Mouse (Mus musculus) heart, embryonic 11.5 days (tissue): Measurements from ENCODE around the gene Eps15. TPM values are rescaled to one million over a fixed set of nuclear protein-coding genes. Genes with fewer than 3 reads are reported as not detected.
A peak's percentile ranks its signal among the peaks of the same experiment; 100 is the strongest.

Experiments
- ATAC-seq: fragments of 200-750 bp; cut with Nextera tagmentation; replicated peaks from 2 replicates; pipeline ENCODE4 v1.8.0; 2017; ENCODE audit warnings: moderate library complexity; ENCODE audit not compliant: insufficient number of reproducible peaks, low FRiP score, low TSS enrichment
- H3K27ac ChIP-seq: fragments of 300-500 bp; sonication (generic); 2 replicates; pipeline ENCODE4 v1.5.1; 2014; ENCODE audit warnings: mild to moderate bottlenecking, low read depth, low read length
- H3K27me3 ChIP-seq: fragments of 300-500 bp; sonication (generic); 2 replicates; pipeline ENCODE4 v1.6.1; 2014; ENCODE audit warnings: mild to moderate bottlenecking, low read length, mixed read lengths; ENCODE audit not compliant: control insufficient read depth, insufficient read depth
- H3K36me3 ChIP-seq: fragments of 300-500 bp; sonication (generic); 2 replicates; pipeline ENCODE4 v1.6.1; 2014; ENCODE audit warnings: mild to moderate bottlenecking, low read length, moderate library complexity, mixed read lengths; ENCODE audit not compliant: control insufficient read depth, insufficient read depth
- H3K4me1 ChIP-seq: fragments of 300-500 bp; sonication (generic); 2 replicates; pipeline ENCODE4 v1.6.1; 2014; ENCODE audit warnings: low read length; ENCODE audit not compliant: control insufficient read depth, insufficient read depth
- H3K4me2 ChIP-seq: fragments of 300-500 bp; sonication (generic); 2 replicates; pipeline ENCODE4 v1.6.1; 2014; ENCODE audit warnings: mild to moderate bottlenecking, moderate library complexity
- H3K4me3 ChIP-seq: fragments of 300-500 bp; sonication (generic); 2 replicates; pipeline ENCODE4 v1.5.1; 2014; ENCODE audit warnings: low read depth, low read length
- H3K9ac ChIP-seq: fragments of 300-500 bp; sonication (generic); 2 replicates; pipeline ENCODE4 v1.6.1; 2014; ENCODE audit warnings: mild to moderate bottlenecking, low read depth, low read length, moderate library complexity
- H3K9me3 ChIP-seq: fragments of 300-500 bp; sonication (generic); replicated peaks from 2 replicates; pipeline ENCODE4 v1.6.1; 2016; ENCODE audit warnings: low read length; ENCODE audit not compliant: control insufficient read depth
- WGBS: fragments of 180-500 bp; shearing (Covaris S2); extraction: QIAGEN DNeasy Blood & Tissue Kit; methylation state at CpG from one replicate; pipeline ENCODE4 v1.1.7; 2014; ENCODE audit not compliant: insufficient replicate concordance; 5-methylcytosine and 5-hydroxymethylcytosine counted together
- polyA plus RNA-seq: library from polyadenylated mRNA; unstranded; fragments of >200 nt; fragmentation: Nextera tagmentation; extraction: Ambion mirVana; gene quantifications from 2 replicates; pipeline ENCODE4 v1.2.1, GENCODE M21; 2014

The Eps15 gene
- 38.5 and 45.6 TPM in 2 replicates for polyA plus RNA-seq

- Histone ChIP-seq H3K4me1 (no peaks in the 10 kb centered on the region; the same call in 1 of the 2 replicates), H3K9ac (peak within 1 kb of the TSS; percentile 81), H3K27ac (peak within 1 kb of the TSS; percentile 70), H3K27me3 (no peaks in the 10 kb centered on the region), H3K9me3 (no peaks in the 10 kb centered on the region), H3K4me2 (peak within 1 kb of the TSS; percentile 59), H3K4me3 (peak within 1 kb of the TSS; percentile 81), H3K36me3 (no peaks in the 10 kb centered on the region)
- WGBS = 4% methylated on average over 36 of the region's 44 CpGs
- ATAC-seq = peak; percentile 95
Observed at GRCm38 (mm10) chr4:109279689-109280458, at the start of gene Eps15. TSS of gene Eps15 (plus strand) at chr4:109280268.

GRCm38 (mm10) chr4:109234185-109234584, 45.9 kb upstream of the Eps15 start, which contains the start of gene Calr4:
TSS of gene Calr4 (plus strand) at chr4:109234485.
- 84% methylated on average over 2 of the region's 2 CpGs for WGBS
- Histone ChIP-seq H3K27ac (no peak within 1 kb of the TSS), H3K9me3 (no peaks in the 10 kb centered on the region), H3K27me3 (no peaks in the 10 kb centered on the region), H3K4me2 (no peak within 1 kb of the TSS), H3K4me3 (no peak within 1 kb of the TSS), H3K4me1 (peaks cover 5% of the 10 kb centered on the region), H3K36me3 (no peaks in the 10 kb centered on the region), H3K9ac (no peak within 1 kb of the TSS)
- no peak for ATAC-seq

GRCm38 (mm10) chr4:109234806-109235350, 45.2 kb upstream of the Eps15 start:
- no peak overlapping the region for H3K4me2 ChIP-seq
- H3K4me1 ChIP-seq = peaks cover 5% of the 10 kb centered on the region
- H3K27ac ChIP-seq = no peak overlapping the region
- H3K36me3 ChIP-seq = no peaks in the 10 kb centered on the region
- no peak overlapping the region for H3K4me3 ChIP-seq
- H3K27me3 ChIP-seq = no peaks in the 10 kb centered on the region
- ATAC-seq = no peak
- H3K9me3 ChIP-seq = no peaks in the 10 kb centered on the region
- no peak overlapping the region for H3K9ac ChIP-seq
- whole genome bisulfite sequencing = 69% methylated on average over 9 of the region's 9 CpGs

GRCm38 (mm10) chr4:109236186-109236879, 43.7 kb upstream of the Eps15 start:
- Histone ChIP-seq H3K4me2 (no peak overlapping the region), H3K27me3 (no peaks in the 10 kb centered on the region), H3K36me3 (no peaks in the 10 kb centered on the region), H3K4me1 (peaks cover 5% of the 10 kb centered on the region), H3K9me3 (no peaks in the 10 kb centered on the region), H3K27ac (no peak overlapping the region), H3K9ac (no peak overlapping the region), H3K4me3 (no peak overlapping the region)
- no peak for ATAC-seq
- WGBS = 69% methylated on average over 7 of the region's 7 CpGs

GRCm38 (mm10) chr4:109238428-109239268, 41.4 kb upstream of the Eps15 start:
- no peak overlapping the region for H3K4me2 ChIP-seq
- no peaks in the 10 kb centered on the region for H3K27me3 ChIP-seq
- H3K4me3 ChIP-seq = no peak overlapping the region
- H3K9me3 ChIP-seq = no peaks in the 10 kb centered on the region
- H3K9ac ChIP-seq = no peak overlapping the region
- WGBS = 79% methylated on average over 24 of the region's 24 CpGs
- ATAC-seq = no peak
- H3K4me1 ChIP-seq = peaks cover 5% of the 10 kb centered on the region
- H3K36me3 ChIP-seq = no peaks in the 10 kb centered on the region
- H3K27ac ChIP-seq = no peak overlapping the region

GRCm38 (mm10) chr4:109241221-109241620, 38.8 kb upstream of the Eps15 start:
- no peaks in the 10 kb centered on the region for H3K9me3 ChIP-seq
- no peak overlapping the region for H3K9ac ChIP-seq
- peaks cover 5% of the 10 kb centered on the region for H3K4me1 ChIP-seq
- no peak for ATAC-seq
- H3K4me3 ChIP-seq = no peak overlapping the region
- no peaks in the 10 kb centered on the region for H3K27me3 ChIP-seq
- H3K27ac ChIP-seq = no peak overlapping the region
- H3K4me2 ChIP-seq = no peak overlapping the region
- no peaks in the 10 kb centered on the region for H3K36me3 ChIP-seq

- Histone ChIP-seq H3K4me2 (no peak overlapping the region), H3K4me1 (peaks cover 4% of the 10 kb centered on the region), H3K9ac (no peak overlapping the region), H3K9me3 (no peaks in the 10 kb centered on the region), H3K4me3 (no peak overlapping the region), H3K36me3 (no peaks in the 10 kb centered on the region), H3K27ac (no peak overlapping the region), H3K27me3 (no peaks in the 10 kb centered on the region)
- no peak for ATAC-seq
- 76% methylated on average over 4 of the region's 4 CpGs for WGBS
Observed at GRCm38 (mm10) chr4:109241934-109242333, 38.1 kb upstream of the Eps15 start.

GRCm38 (mm10) chr4:109244506-109244905, 35.6 kb upstream of the Eps15 start:
- WGBS = 69% methylated on average over 7 of the region's 7 CpGs

More at GRCm38 (mm10) chr4:109244506-109244905, 35.6 kb upstream of the Eps15 start:
- no peak for ATAC-seq
- no peak overlapping the region for H3K4me3 ChIP-seq
- no peaks in the 10 kb centered on the region for H3K9me3 ChIP-seq
- H3K4me2 ChIP-seq = no peak overlapping the region
- H3K4me1 ChIP-seq = 0 out of 2 replicates have a peak, but pooled peaks cover 3% of the 10 kb centered on the region
- no peaks in the 10 kb centered on the region for H3K36me3 ChIP-seq
- no peak overlapping the region for H3K9ac ChIP-seq
- H3K27ac ChIP-seq = no peak overlapping the region
- no peaks in the 10 kb centered on the region for H3K27me3 ChIP-seq
